Mouse (Mus musculus) forebrain, embryonic 15.5 days (tissue): ENCODE measurements at regions not wholly inside any gene's neighbourhood (a gene's known extent, or its start where the extent isn't known, plus 50 kb on each side); places are given as distances from the start of the nearest gene placed in this dataset.

ENCODE experiments used
- ATAC-seq: fragments of 200-750 bp; cut with Nextera tagmentation; replicated peaks from 2 replicates; pipeline ENCODE4 v1.8.0; 2017; ENCODE audit warnings: mild to moderate bottlenecking, moderate TSS enrichment, moderate library complexity
- H3K27ac ChIP-seq: fragments of 300-500 bp; sonication (generic); replicated peaks from 2 replicates; pipeline ENCODE4 v1.5.1; 2015; ENCODE audit warnings: mild to moderate bottlenecking, inconsistent platforms
- H3K27me3 ChIP-seq: fragments of 300-500 bp; sonication (generic); 2 replicates; pipeline ENCODE4 v1.6.1; 2015; ENCODE audit warnings: inconsistent platforms
- H3K36me3 ChIP-seq: fragments of 300-500 bp; sonication (generic); 2 replicates; pipeline ENCODE4 v1.6.1; 2015; ENCODE audit warnings: mild to moderate bottlenecking, inconsistent platforms
- H3K4me1 ChIP-seq: fragments of 300-500 bp; sonication (generic); 2 replicates; pipeline ENCODE4 v1.6.1; 2015; ENCODE audit warnings: inconsistent platforms
- H3K4me2 ChIP-seq: fragments of 300-500 bp; sonication (generic); replicated peaks from 2 replicates; pipeline ENCODE4 v1.6.1; 2015; ENCODE audit warnings: mild to moderate bottlenecking, inconsistent platforms
- H3K4me3 ChIP-seq: fragments of 300-500 bp; sonication (generic); 2 replicates; pipeline ENCODE4 v1.5.1; 2015; ENCODE audit warnings: mild to moderate bottlenecking, inconsistent platforms
- H3K9ac ChIP-seq: fragments of 300-500 bp; sonication (generic); replicated peaks from 2 replicates; pipeline ENCODE4 v1.6.1; 2015; ENCODE audit warnings: mild to moderate bottlenecking, inconsistent platforms
- H3K9me3 ChIP-seq: fragments of 300-500 bp; sonication (generic); 2 replicates; pipeline ENCODE4 v1.6.1; 2016; ENCODE audit warnings: inconsistent platforms
- WGBS: fragments of 180-500 bp; shearing (Covaris S2); methylation state at CpG from one replicate; pipeline ENCODE4 v1.1.7; 2015; ENCODE audit warnings: mixed read lengths; 5-methylcytosine and 5-hydroxymethylcytosine counted together

DNA sequence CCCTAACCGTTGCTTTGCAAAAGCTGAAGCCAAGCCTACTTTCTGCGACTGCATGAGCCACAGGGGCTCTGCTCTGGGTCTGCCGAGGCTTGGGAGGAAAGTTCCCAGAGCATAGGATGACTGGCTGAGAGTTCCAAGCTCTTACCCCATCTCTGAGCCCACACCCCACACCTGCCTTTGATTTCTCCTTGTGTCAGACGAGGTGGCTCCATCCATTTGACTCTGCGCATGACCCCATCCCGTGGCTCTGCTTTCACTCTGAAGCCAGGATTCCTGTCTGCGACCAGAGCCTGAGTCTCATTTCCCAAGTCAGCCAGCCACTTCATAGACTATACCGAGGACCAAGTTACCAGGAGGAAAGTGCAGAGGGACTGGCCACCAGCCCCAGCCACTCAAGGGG lies 216.1 kb upstream of the Msx2 start:
- Histone ChIP-seq H3K9ac (no peak overlapping the region), H3K27me3 (peaks cover 13% of the 10 kb centered on the region; the same call in 1 of the 2 replicates), H3K4me2 (no peak overlapping the region), H3K4me3 (no peak overlapping the region), H3K9me3 (no peaks in the 10 kb centered on the region), H3K4me1 (peaks cover 17% of the 10 kb centered on the region), H3K36me3 (no peaks in the 10 kb centered on the region), H3K27ac (no peak overlapping the region)
- 54% methylated on average over 8 of the region's 8 CpGs for WGBS
- ATAC-seq: no peak

DNA sequence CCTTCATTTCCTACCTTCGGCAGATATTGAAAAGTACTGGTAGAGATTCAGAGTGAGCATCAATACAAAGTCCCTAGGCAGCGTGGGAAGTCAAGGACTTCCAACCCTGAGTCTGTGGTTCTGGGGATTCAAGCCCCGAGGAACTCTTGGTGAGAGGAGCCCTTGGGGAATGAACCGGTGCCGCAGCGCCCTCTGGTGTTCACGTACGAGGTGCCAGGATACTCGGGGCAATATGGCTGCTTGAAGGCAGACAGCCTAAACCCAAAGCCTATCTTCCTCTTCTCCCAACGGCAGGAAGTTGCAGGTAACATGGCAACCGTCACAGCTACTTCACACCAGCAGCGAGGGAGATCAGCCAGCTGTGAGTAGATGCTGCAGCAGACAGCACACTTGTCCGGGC lies 215.6 kb upstream of the Msx2 start:
- Histone ChIP-seq H3K9me3 (no peaks in the 10 kb centered on the region), H3K4me3 (no peak overlapping the region), H3K36me3 (no peaks in the 10 kb centered on the region), H3K27me3 (peaks cover 13% of the 10 kb centered on the region; the same call in 1 of the 2 replicates), H3K9ac (no peak overlapping the region), H3K4me2 (no peak overlapping the region), H3K27ac (no peak overlapping the region), H3K4me1 (peaks cover 17% of the 10 kb centered on the region)
- ATAC-seq: peak; percentile 69; the same call in 1 of the 2 replicates
- 9% methylated on average over 13 of the region's 13 CpGs for WGBS

DNA sequence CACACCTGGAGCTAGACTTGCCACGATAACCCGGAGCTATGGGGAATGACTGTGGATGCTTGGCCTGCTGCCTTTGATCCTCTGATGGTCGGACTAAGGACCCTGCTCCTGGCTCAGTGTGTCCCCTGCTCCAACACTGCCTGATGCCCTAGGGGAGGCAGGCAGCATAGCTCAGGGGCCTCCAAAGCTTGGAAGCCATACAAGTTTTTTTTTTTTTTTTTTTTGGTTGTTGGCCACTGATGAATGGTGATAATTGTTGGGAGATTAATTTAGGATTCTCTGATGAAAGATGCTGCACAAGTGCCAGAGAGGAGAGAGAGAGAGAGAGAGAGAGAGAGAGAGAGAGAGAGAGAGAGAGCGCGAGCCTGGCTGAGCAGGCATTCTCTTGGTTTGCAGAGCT lies 211.6 kb upstream of the Msx2 start:
- Histone ChIP-seq H3K4me1 (peaks cover 17% of the 10 kb centered on the region), H3K9me3 (no peaks in the 10 kb centered on the region), H3K27me3 (peaks cover 12% of the 10 kb centered on the region), H3K36me3 (no peaks in the 10 kb centered on the region), H3K4me3 (no peak overlapping the region), H3K9ac (no peak overlapping the region), H3K4me2 (no peak overlapping the region), H3K27ac (no peak overlapping the region)
- no peak for ATAC-seq
- WGBS: 27% methylated on average over 5 of the region's 5 CpGs

DNA sequence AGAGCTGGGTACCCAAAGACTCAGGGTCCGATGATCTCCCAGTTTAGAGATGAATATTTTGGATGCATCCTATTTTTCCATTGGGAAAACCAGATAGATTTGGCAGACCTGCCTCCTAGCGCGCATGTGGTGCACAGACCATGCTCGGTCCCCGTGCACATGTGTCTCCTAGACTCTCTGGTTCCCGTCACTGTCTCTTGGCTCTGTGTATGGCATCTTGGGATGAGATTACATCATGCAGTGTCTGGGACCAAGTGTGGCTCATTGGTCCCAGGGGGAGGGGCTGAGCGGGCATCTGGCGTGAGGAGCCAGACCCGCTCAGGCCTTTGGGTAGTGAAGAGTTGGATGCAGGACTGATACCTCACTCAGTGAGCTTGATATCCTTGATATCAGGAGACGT lies 204.3 kb upstream of the Msx2 start:
- WGBS: 87% methylated on average over 10 of the region's 10 CpGs
- no peaks in the 10 kb centered on the region for H3K4me1 ChIP-seq
- no peaks in the 10 kb centered on the region for H3K36me3 ChIP-seq
- ATAC-seq: no peak
- no peak overlapping the region for H3K9ac ChIP-seq
- no peak overlapping the region for H3K27ac ChIP-seq
- no peaks in the 10 kb centered on the region for H3K9me3 ChIP-seq
- no peak overlapping the region for H3K4me2 ChIP-seq
- H3K4me3 ChIP-seq: no peak overlapping the region
- H3K27me3 ChIP-seq: peaks cover 4% of the 10 kb centered on the region; the same call in 1 of the 2 replicates

DNA sequence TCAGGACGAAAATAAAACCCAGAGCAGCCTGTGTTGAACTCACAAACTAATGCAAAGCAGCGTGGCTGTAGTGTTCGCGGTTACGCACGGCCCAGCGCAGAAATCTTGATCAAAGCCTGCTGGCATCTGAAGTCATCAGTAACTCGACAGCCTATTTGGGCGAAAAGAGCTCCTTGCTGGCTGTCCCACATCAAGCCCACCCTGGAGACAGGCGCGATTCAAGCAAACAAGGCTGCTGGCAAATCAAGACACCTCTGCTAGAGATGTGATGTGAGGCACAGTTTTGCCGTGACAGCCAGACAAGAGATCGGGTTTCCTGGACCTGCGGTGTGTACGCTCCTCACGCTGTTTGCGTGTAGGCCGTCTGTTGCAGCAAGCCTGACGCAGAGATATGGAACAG lies 197.5 kb upstream of the Msx2 start:
- Histone ChIP-seq H3K27ac (no peak overlapping the region), H3K4me2 (no peak overlapping the region), H3K4me1 (no peaks in the 10 kb centered on the region), H3K9me3 (no peaks in the 10 kb centered on the region), H3K9ac (no peak overlapping the region), H3K27me3 (no peaks in the 10 kb centered on the region), H3K4me3 (no peak overlapping the region), H3K36me3 (no peaks in the 10 kb centered on the region)
- no peak for ATAC-seq
- 81% methylated on average over 19 of the region's 19 CpGs for WGBS

DNA sequence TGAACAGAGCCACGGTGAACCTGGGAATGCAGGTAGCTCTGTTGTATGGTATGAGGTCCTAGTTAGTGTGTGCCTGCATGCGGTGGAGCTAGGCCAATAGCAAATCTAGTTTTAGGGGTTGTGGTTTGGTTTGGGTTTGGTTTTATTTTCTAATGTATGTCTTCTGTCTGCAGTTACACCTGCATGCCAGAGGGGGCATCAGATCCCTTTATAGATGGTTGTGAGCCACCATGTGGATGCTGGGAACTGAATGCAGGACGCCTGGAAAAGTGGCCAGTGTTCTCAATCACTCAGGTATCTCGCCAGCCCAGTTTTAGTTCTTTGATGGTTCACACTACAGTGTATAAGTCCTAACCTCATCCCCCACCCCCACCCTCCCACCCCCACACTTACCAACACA lies 194.6 kb upstream of the Msx2 start:
- 95% methylated on average over 4 of the region's 4 CpGs for WGBS
- Histone ChIP-seq H3K9me3 (no peaks in the 10 kb centered on the region), H3K27me3 (no peaks in the 10 kb centered on the region), H3K4me2 (no peak overlapping the region), H3K4me3 (no peak overlapping the region), H3K9ac (no peak overlapping the region), H3K36me3 (no peaks in the 10 kb centered on the region), H3K4me1 (no peaks in the 10 kb centered on the region), H3K27ac (no peak overlapping the region)
- ATAC-seq: no peak

DNA sequence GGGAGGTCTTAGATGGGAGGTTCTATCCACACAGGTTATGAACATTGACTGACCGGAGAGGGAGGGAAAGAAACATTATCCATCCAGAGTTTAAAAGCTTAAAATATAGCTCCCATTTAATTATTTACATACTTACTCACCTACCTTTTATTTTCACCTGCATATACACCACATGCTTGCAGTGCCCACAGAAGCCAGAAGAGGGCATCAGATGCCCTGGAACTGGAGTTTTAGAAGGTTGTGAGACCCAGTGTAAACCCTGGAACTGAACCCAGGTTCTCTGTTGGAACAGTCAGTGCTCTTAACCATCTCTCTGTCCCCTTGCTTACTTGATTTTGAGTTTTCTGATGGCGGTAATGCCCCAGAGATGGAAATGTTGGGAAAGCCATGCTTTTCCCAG lies 192.7 kb upstream of the Msx2 start:
- H3K4me2 ChIP-seq: no peak overlapping the region
- WGBS: 94% methylated on average over 2 of the region's 2 CpGs
- H3K36me3 ChIP-seq: no peaks in the 10 kb centered on the region
- ATAC-seq: no peak
- H3K4me3 ChIP-seq: no peak overlapping the region
- H3K27ac ChIP-seq: no peak overlapping the region
- H3K9me3 ChIP-seq: no peaks in the 10 kb centered on the region
- H3K4me1 ChIP-seq: no peaks in the 10 kb centered on the region
- H3K27me3 ChIP-seq: no peaks in the 10 kb centered on the region
- H3K9ac ChIP-seq: no peak overlapping the region

DNA sequence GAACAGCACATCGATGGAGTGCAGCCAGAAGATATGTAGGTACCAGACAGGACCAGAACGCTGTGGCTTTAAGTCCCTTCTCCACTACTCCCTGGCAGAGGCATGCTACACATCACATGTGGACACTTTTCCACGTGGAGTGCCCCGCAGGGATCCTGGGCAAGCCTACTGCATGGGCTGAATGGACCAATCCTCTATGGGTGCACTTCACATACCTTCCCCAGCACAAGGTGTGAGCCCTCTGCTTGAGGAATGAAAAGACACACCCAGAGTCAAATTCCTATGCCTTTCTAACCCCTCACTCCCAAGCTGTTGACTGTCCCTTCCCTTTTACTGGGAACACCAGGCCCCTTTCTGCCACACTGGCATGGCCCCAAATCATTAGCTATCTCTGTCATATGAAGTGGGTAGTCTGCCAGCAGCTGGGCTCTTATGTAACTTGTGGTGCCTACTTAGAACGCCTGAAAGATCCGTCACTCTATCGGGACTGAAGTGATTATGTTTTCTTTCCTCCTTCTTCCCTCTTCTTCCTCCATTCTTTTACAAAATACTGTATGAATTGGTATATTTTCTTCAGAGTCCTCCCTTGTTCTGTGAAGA lies 191.9 kb upstream of the Msx2 start:
- H3K9ac ChIP-seq: no peak overlapping the region
- 85% methylated on average over 7 of the region's 7 CpGs for WGBS
- no peak for ATAC-seq

DNA sequence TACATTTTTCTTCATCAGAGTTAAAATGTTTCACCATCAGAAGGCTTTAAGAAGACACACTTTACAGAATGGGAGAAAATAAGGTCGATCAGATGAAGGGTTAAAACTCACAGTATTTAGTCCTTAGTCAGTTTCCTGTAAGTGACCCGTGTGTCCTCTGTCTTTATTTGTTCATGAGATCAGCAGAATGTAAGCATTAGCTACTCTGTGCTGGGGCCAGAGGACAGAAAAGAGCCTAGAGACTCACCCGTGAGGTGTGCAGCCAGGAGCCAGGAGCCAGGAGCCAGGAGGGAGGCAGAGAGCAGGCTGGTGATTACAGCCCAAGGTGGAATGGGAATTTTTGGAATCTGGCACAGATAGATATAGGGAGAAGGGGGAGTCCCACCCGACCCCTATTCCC lies 180.0 kb upstream of the Msx2 start:
- H3K4me3 ChIP-seq: no peak overlapping the region
- no peaks in the 10 kb centered on the region for H3K9me3 ChIP-seq
- H3K4me2 ChIP-seq: no peak overlapping the region
- WGBS: 58% methylated on average over 4 of the region's 4 CpGs
- no peaks in the 10 kb centered on the region for H3K36me3 ChIP-seq
- H3K27ac ChIP-seq: no peak overlapping the region
- no peak for ATAC-seq
- H3K27me3 ChIP-seq: no peaks in the 10 kb centered on the region
- H3K9ac ChIP-seq: no peak overlapping the region
- no peaks in the 10 kb centered on the region for H3K4me1 ChIP-seq

More for the DNA sequence above, 191.9 kb upstream of the Msx2 start:
- Histone ChIP-seq H3K27ac (no peak overlapping the region), H3K4me1 (no peaks in the 10 kb centered on the region), H3K4me3 (no peak overlapping the region), H3K9me3 (no peaks in the 10 kb centered on the region), H3K4me2 (no peak overlapping the region), H3K27me3 (no peaks in the 10 kb centered on the region), H3K36me3 (no peaks in the 10 kb centered on the region)

DNA sequence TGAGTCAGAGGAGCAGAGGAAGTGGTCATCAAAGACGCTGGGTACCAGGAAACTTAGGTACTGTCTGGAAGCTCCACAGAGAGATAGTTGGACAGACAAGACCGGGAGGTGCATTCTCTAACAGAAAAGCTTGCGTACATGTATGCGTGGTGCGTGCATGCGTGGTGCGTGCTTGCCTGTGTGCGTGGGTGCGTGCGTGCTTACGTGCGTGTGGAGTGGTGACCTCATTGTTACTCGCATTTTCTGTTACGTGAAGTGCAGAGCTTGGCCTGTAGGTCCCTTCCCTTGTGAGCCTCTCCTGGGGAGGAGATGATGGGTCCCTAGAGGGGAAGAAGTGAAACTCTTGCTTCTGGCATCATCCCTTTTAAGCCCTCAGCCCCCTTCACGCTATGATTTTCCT lies 175.5 kb upstream of the Msx2 start:
- 93% methylated on average over 15 of the region's 15 CpGs for WGBS
- H3K9me3 ChIP-seq: no peaks in the 10 kb centered on the region
- no peaks in the 10 kb centered on the region for H3K27me3 ChIP-seq
- H3K4me1 ChIP-seq: no peaks in the 10 kb centered on the region
- H3K9ac ChIP-seq: no peak overlapping the region
- H3K4me3 ChIP-seq: no peak overlapping the region
- no peaks in the 10 kb centered on the region for H3K36me3 ChIP-seq
- ATAC-seq: no peak
- no peak overlapping the region for H3K27ac ChIP-seq
- H3K4me2 ChIP-seq: no peak overlapping the region

DNA sequence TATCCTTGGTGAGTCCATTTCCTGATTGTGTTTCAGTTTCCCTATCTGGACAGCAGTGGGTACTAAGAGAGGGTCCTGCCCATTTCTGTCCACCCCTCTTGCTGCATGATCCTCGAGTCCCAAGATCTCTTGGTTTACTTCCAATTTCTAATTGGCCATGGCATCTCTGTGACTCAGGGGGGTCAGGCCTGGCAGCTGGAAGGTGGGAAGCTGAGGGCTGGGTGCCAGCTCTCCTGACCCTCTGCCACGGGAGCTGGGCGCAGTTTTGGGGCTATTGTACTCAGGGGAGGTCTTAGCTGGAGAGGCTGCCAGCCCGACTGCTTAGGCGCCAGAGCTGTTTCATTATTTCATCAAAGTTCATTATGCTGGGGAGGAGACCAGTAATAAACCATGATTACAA lies 169.7 kb upstream of the Msx2 start:
- Histone ChIP-seq H3K9ac (no peak overlapping the region), H3K27ac (no peak overlapping the region), H3K27me3 (no peaks in the 10 kb centered on the region), H3K4me2 (no peak overlapping the region), H3K4me3 (no peak overlapping the region), H3K9me3 (no peaks in the 10 kb centered on the region), H3K36me3 (no peaks in the 10 kb centered on the region), H3K4me1 (peaks cover 7% of the 10 kb centered on the region; the same call in 1 of the 2 replicates)
- WGBS: 36% methylated on average over 5 of the region's 5 CpGs
- no peak for ATAC-seq

DNA sequence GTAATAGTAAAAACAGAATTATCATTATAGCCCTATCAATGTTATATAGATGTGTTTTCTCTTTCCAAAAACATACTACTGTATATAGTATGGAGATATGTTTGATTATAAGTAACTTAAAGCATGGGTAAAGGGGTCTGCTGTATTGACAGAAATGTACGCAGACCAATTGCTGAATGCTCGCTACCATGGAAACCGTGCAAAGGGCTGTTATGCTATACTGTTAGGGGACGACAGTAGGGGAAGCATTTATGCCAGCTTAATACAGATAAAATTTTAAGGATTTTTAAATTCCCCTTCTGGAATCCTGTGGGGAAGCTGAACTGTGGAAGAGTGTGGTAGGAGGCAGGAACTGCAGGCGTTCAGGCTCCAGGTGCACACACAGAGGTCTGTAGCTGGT lies 166.7 kb upstream of the Msx2 start:
- Histone ChIP-seq H3K4me1 (peaks cover 9% of the 10 kb centered on the region), H3K9ac (no peak overlapping the region), H3K9me3 (no peaks in the 10 kb centered on the region), H3K4me3 (no peak overlapping the region), H3K4me2 (no peak overlapping the region), H3K27me3 (no peaks in the 10 kb centered on the region), H3K36me3 (no peaks in the 10 kb centered on the region), H3K27ac (no peak overlapping the region)
- WGBS: 70% methylated on average over 5 of the region's 5 CpGs
- ATAC-seq: no peak

DNA sequence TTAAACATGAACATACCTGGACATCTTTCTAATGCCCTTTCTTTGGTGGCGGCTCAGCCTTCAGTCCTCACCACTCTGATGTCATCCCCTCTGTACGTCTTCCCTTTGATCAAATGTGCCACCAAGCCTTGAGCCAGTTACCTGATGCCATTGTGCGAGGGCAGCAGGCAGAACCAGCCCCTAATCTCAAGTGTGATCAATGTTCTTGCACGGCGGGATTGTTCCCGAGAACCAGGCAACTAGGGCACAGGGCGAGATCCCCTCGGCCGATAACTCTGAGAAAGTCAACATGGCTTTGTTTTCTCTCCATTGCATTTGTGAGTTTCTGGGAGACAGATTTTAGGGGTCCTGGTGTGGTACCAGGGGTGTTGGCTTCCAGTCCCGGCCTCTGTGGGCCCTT lies 166.2 kb upstream of the Msx2 start:
- no peaks in the 10 kb centered on the region for H3K9me3 ChIP-seq
- peaks cover 14% of the 10 kb centered on the region for H3K4me1 ChIP-seq
- H3K27ac ChIP-seq: no peak overlapping the region
- no peak overlapping the region for H3K9ac ChIP-seq
- 81% methylated on average over 10 of the region's 10 CpGs for WGBS
- H3K36me3 ChIP-seq: no peaks in the 10 kb centered on the region
- H3K4me3 ChIP-seq: no peak overlapping the region
- no peak for ATAC-seq
- H3K27me3 ChIP-seq: no peaks in the 10 kb centered on the region
- no peak overlapping the region for H3K4me2 ChIP-seq
